Mouse (Mus musculus) heart, adult 2 months (tissue): ENCODE results near the gene Vcam1.

ENCODE experiments used
- CTCF ChIP-seq: fragments of 200-600 bp; IDR thresholded peaks from 2 replicates; pipeline ENCODE4 v1.8.1; 2022; ENCODE audit warnings: antibody characterized with exemption, mild to moderate bottlenecking, moderate library complexity
- POLR2A ChIP-seq: fragments of 200-500 bp; IDR thresholded peaks from 2 replicates; pipeline ENCODE4 v1.6.1; 2011; ENCODE audit warnings: mild to moderate bottlenecking, low read depth, low read length, control low read depth; ENCODE audit not compliant: insufficient read depth

GRCm38 (mm10) chr3:116119162-116119561 lies 10.3 kb downstream of the Vcam1 start:
- TF ChIP-seq POLR2A, result no peak
- TF ChIP-seq CTCF, result no peak
